Mouse (Mus musculus) testis, adult 2 months (tissue): ENCODE data around the gene Fam181a. TPM values are rescaled to one million over a fixed set of nuclear protein-coding genes. Genes with fewer than 3 reads are reported as not detected.

Experiments used
- H3K27ac ChIP-seq: fragments of 200-500 bp; 2 replicates; pipeline ENCODE4 v1.5.1; 2012; ENCODE audit warnings: low read depth, low read length; ENCODE audit not compliant: control insufficient read depth, insufficient read depth
- H3K27me3 ChIP-seq: fragments of 200-500 bp; 2 replicates; pipeline ENCODE4 v1.6.1; 2012; ENCODE audit warnings: mild to moderate bottlenecking, low read length, moderate library complexity; ENCODE audit not compliant: control insufficient read depth, insufficient read depth
- H3K36me3 ChIP-seq: fragments of 200-500 bp; 2 replicates; pipeline ENCODE4 v1.6.1; 2012; ENCODE audit warnings: mild to moderate bottlenecking, low read length; ENCODE audit not compliant: control insufficient read depth, insufficient read depth
- H3K4me1 ChIP-seq: fragments of 200-500 bp; 2 replicates; pipeline ENCODE4 v1.6.1; 2012; ENCODE audit warnings: low read length; ENCODE audit not compliant: control insufficient read depth, insufficient read depth
- H3K4me3 ChIP-seq: fragments of 200-500 bp; 2 replicates; pipeline ENCODE4 v1.5.1; 2012; ENCODE audit warnings: low read depth, mild to moderate bottlenecking, low read length, moderate library complexity, mixed read lengths; ENCODE audit not compliant: control insufficient read depth
- CTCF ChIP-seq: fragments of 200-500 bp; IDR thresholded peaks from 2 replicates; pipeline ENCODE4 v1.5.1; 2012; ENCODE audit warnings: low read depth, mild to moderate bottlenecking, inconsistent platforms, low read length, moderate library complexity; ENCODE audit not compliant: control insufficient read depth, insufficient read depth, insufficient replicate concordance
- POLR2A ChIP-seq: fragments of 200-500 bp; IDR thresholded peaks from 2 replicates; pipeline ENCODE4 v1.6.1; 2012; ENCODE audit warnings: low read depth, mild to moderate bottlenecking, inconsistent platforms, low read length, moderate library complexity; ENCODE audit not compliant: control insufficient read depth
- polyA plus RNA-seq: library from polyadenylated mRNA; depleted of rRNA; stranded (reverse); fragments of >200 nt; gene quantifications from 2 replicates; pipeline ENCODE4 v1.2.3, GENCODE M21; 2012

Gene Fam181a
- polyA plus RNA-seq, 1 experiment: 105 TPM

- no peak overlapping the region for H3K27ac ChIP-seq
- H3K4me3 ChIP-seq: no peak overlapping the region
- TF ChIP-seq POLR2A (no peak), CTCF (no peak)
- no peaks in the 10 kb centered on the region for H3K27me3 ChIP-seq
- H3K36me3 ChIP-seq: no peaks in the 10 kb centered on the region
- no peaks in the 10 kb centered on the region for H3K4me1 ChIP-seq
These were observed 22.7 kb downstream of the Fam181a start for GRCm38 (mm10) chr12:103333426-103333825.

- H3K27me3 ChIP-seq: no peaks in the 10 kb centered on the region
- no peaks in the 10 kb centered on the region for H3K36me3 ChIP-seq
- TF ChIP-seq POLR2A (no peak), CTCF (no peak)
- H3K4me1 ChIP-seq: no peaks in the 10 kb centered on the region
- no peak overlapping the region for H3K4me3 ChIP-seq
- no peak overlapping the region for H3K27ac ChIP-seq
These were observed 26.0 kb downstream of the Fam181a start for GRCm38 (mm10) chr12:103336766-103337165.

GRCm38 (mm10) chr12:103338162-103338798, 27.5 kb downstream of the Fam181a start:
- Histone ChIP-seq H3K36me3 (no peaks in the 10 kb centered on the region), H3K4me1 (no peaks in the 10 kb centered on the region), H3K27me3 (no peaks in the 10 kb centered on the region), H3K4me3 (no peak overlapping the region), H3K27ac (peak overlapping the region; percentile 21; the same call in 1 of the 2 replicates)
- TF ChIP-seq POLR2A (no peak), CTCF (no peak)

- TF ChIP-seq POLR2A: no peak
- TF ChIP-seq CTCF: no peak
- H3K36me3 ChIP-seq: no peaks in the 10 kb centered on the region
- H3K27me3 ChIP-seq: no peaks in the 10 kb centered on the region
- no peak overlapping the region for H3K4me3 ChIP-seq
- H3K27ac ChIP-seq: no peak overlapping the region
- H3K4me1 ChIP-seq: no peaks in the 10 kb centered on the region
These were observed 30.4 kb downstream of the Fam181a start for GRCm38 (mm10) chr12:103341212-103341611.

GRCm38 (mm10) chr12:103343456-103343855, 32.7 kb downstream of the Fam181a start:
- Histone ChIP-seq H3K27me3 (no peaks in the 10 kb centered on the region), H3K4me3 (no peak overlapping the region), H3K36me3 (no peaks in the 10 kb centered on the region), H3K4me1 (no peaks in the 10 kb centered on the region), H3K27ac (no peak overlapping the region)
- no peak for TF ChIP-seq POLR2A
- no peak for TF ChIP-seq CTCF

GRCm38 (mm10) chr12:103344934-103345333, 34.2 kb downstream of the Fam181a start:
- Histone ChIP-seq H3K4me1 (no peaks in the 10 kb centered on the region), H3K27me3 (no peaks in the 10 kb centered on the region), H3K27ac (no peak overlapping the region), H3K4me3 (no peak overlapping the region), H3K36me3 (no peaks in the 10 kb centered on the region)
- TF ChIP-seq POLR2A: no peak
- no peak for TF ChIP-seq CTCF

- no peaks in the 10 kb centered on the region for H3K27me3 ChIP-seq
- no peak for TF ChIP-seq POLR2A
- no peaks in the 10 kb centered on the region for H3K36me3 ChIP-seq
- H3K4me3 ChIP-seq: no peak overlapping the region
- H3K4me1 ChIP-seq: no peaks in the 10 kb centered on the region
- no peak overlapping the region for H3K27ac ChIP-seq
These were observed 36.2 kb downstream of the Fam181a start for GRCm38 (mm10) chr12:103346945-103347344.

- H3K4me1 ChIP-seq: no peaks in the 10 kb centered on the region
- no peak overlapping the region for H3K4me3 ChIP-seq
- H3K27me3 ChIP-seq: no peaks in the 10 kb centered on the region
- TF ChIP-seq CTCF (no peak), POLR2A (no peak)
- H3K27ac ChIP-seq: no peak overlapping the region
- H3K36me3 ChIP-seq: no peaks in the 10 kb centered on the region
These were observed 36.6 kb downstream of the Fam181a start for GRCm38 (mm10) chr12:103347406-103347805.
